Mouse (Mus musculus) cerebellum, adult 2 months (tissue): Measurements from ENCODE around the gene Togaram1.

ENCODE experiments used
- CTCF ChIP-seq: fragments of 200-500 bp; IDR thresholded peaks from 2 replicates; pipeline ENCODE4 v1.5.1; 2011; ENCODE audit warnings: low read depth, mild to moderate bottlenecking, control low read depth, low read length, moderate library complexity, borderline replicate concordance; ENCODE audit not compliant: insufficient read depth
- POLR2A ChIP-seq: fragments of 200-500 bp; IDR thresholded peaks from 2 replicates; pipeline ENCODE4 v1.6.1; 2011; ENCODE audit warnings: low read length, control low read depth, borderline replicate concordance; ENCODE audit not compliant: insufficient read depth

DNA sequence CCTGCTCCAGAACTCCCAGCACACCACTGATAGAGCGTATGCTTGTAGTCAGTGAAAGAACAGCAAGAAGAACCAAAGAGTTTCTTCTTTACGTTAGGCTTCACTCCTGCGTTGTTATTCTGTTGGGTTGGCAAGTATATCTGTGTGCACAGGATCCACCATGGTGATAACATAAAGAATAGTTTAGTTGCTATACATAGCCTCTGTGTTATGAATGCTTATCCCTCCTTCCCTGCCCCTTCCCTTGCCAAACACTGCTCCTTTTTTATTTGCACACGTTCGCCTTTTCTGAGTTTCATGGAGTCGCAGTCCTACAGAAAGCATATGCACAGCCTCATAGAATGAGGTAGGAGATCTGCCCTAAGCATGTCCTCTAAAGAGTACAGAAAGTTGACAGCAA is 6.5 kb downstream of the Togaram1 start:
- TF ChIP-seq CTCF (no peak), POLR2A (no peak)
